Mouse (Mus musculus) heart, postnatal 0 days (tissue): ENCODE measurements at regions not wholly inside any gene's neighbourhood (a gene's known extent, or its start where the extent isn't known, plus 50 kb on each side); places are given as distances from the start of the nearest gene placed in this dataset.
"Not testable (repeated sequence)": the region's sequence is repeated elsewhere in the genome, so short reads cannot be mapped to it uniquely, and the experiment has no call there.

Experiments used
- CTCF ChIP-seq: IDR thresholded peaks from 2 replicates; pipeline ENCODE4 v1.5.1; 2016; ENCODE audit warnings: antibody characterized with exemption, control low read depth, low read depth
- EP300 ChIP-seq: IDR thresholded peaks from 2 replicates; pipeline ENCODE4 v1.6.1; 2016; ENCODE audit warnings: antibody characterized with exemption, low read depth

- TF ChIP-seq CTCF, EP300: not testable (repeated sequence)
These were observed 639.1 kb upstream of the Rorb start for GRCm38 (mm10) chr19:19750069-19750599.
